Mouse (Mus musculus) intestine, embryonic 16.5 days (tissue): ENCODE data around the gene Zbtb4. TPM values are rescaled to one million over a fixed set of nuclear protein-coding genes. Genes with fewer than 3 reads are reported as not detected.

ENCODE experiments used
- ATAC-seq: fragments of 200-750 bp; cut with Nextera tagmentation; 2 replicates; pipeline ENCODE4 v1.8.0; 2017; ENCODE audit warnings: moderate TSS enrichment, moderate library complexity
- H3K27ac ChIP-seq: fragments of 300-500 bp; sonication (generic); 2 replicates; pipeline ENCODE4 v1.5.1; 2014; ENCODE audit warnings: mild to moderate bottlenecking, low read length
- H3K27me3 ChIP-seq: fragments of 300-500 bp; sonication (generic); replicated peaks from 2 replicates; pipeline ENCODE4 v1.6.1; 2014; ENCODE audit warnings: low read length, control low read depth, mixed read lengths; ENCODE audit not compliant: control insufficient read depth, insufficient read depth
- H3K36me3 ChIP-seq: fragments of 300-500 bp; sonication (generic); 2 replicates; pipeline ENCODE4 v1.6.1; 2014; ENCODE audit warnings: low read length, control low read depth; ENCODE audit not compliant: control insufficient read depth, insufficient read depth
- H3K4me1 ChIP-seq: fragments of 300-500 bp; sonication (generic); 2 replicates; pipeline ENCODE4 v1.6.1; 2014; ENCODE audit warnings: low read length, control low read depth, mixed read lengths; ENCODE audit not compliant: control insufficient read depth, insufficient read depth
- H3K4me2 ChIP-seq: fragments of 300-500 bp; sonication (generic); 2 replicates; pipeline ENCODE4 v1.6.1; 2014; ENCODE audit warnings: low read depth, low read length, control low read depth
- H3K4me3 ChIP-seq: fragments of 300-500 bp; sonication (generic); 2 replicates; pipeline ENCODE4 v1.5.1; 2014; ENCODE audit warnings: mild to moderate bottlenecking, low read length
- H3K9ac ChIP-seq: fragments of 300-500 bp; sonication (generic); 2 replicates; pipeline ENCODE4 v1.6.1; 2014; ENCODE audit warnings: low read depth, low read length
- H3K9me3 ChIP-seq: fragments of 300-500 bp; sonication (generic); 2 replicates; pipeline ENCODE4 v1.6.1; 2016; ENCODE audit warnings: low read length, control low read depth; ENCODE audit not compliant: control insufficient read depth
- WGBS: fragments of 180-500 bp; shearing (Covaris S2); extraction: QIAGEN DNeasy Blood & Tissue Kit; methylation state at CpG from one replicate; pipeline ENCODE4 v1.1.7; 2014; 5-methylcytosine and 5-hydroxymethylcytosine counted together
- polyA plus RNA-seq: library from polyadenylated mRNA; unstranded; fragments of >200 nt; fragmentation: Nextera tagmentation; extraction: Ambion mirVana; gene quantifications from 2 replicates; pipeline ENCODE4 v1.2.1, GENCODE M21; 2015

The Zbtb4 gene
- polyA plus RNA-seq, 1 experiment from 2014 or later: 2.3 TPM

DNA sequence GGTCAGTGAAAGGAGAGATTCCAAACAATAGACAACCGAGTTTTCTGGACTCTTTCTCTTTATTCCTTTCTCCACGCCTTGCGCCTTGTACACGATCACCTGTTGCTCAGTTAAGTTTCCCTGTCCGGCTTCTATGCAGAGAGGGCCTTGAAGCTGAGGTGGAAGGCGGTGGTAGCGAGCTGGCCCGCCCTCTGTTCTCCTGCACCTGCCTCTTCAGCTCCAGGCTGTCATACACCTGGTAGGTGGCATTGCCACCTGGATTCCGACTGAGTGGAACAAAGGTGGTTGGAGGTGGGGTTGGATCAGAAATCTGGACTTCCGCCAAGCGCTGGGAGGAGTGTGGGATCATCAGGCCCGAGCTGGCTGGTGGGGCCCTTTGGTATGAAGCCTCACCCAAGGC, 50.8 kb downstream of the Zbtb4 start:
- peaks cover 9% of the 10 kb centered on the region for H3K9me3 ChIP-seq
- H3K4me2 ChIP-seq: no peak overlapping the region
- H3K27me3 ChIP-seq: no peaks in the 10 kb centered on the region
- H3K4me3 ChIP-seq: no peak overlapping the region
- H3K36me3 ChIP-seq: no peaks in the 10 kb centered on the region
- no peaks in the 10 kb centered on the region for H3K4me1 ChIP-seq
- no peak overlapping the region for H3K9ac ChIP-seq
- peak; percentile 65 for ATAC-seq
- WGBS: 87% methylated on average over 12 of the region's 12 CpGs
- no peak overlapping the region for H3K27ac ChIP-seq

DNA sequence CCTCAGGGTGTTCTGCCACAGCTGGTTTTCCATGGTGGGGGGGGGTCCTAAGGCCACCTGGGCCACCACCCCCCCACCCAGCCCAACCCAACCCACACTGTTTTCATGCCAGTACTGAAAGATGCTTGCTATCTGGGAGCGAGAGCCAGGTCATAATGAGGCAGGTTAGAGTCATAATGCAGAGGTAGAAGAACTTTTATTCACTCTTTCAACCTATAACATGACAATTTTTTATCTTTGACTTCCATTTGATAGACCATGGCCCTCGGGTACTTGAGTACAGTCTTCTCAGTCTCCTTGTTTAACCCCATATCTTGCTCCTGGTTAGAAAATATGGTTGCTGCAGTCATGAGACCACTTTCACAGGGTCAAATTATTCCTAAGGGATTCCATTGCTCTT, 52.7 kb downstream of the Zbtb4 start, which contains the start of gene Spem2:
Gene Spem2, minus strand, starts transcription at position 101 of the 400 bp plus-strand sequence.
- Histone ChIP-seq H3K27ac (no peak within 1 kb of the TSS), H3K36me3 (no peaks in the 10 kb centered on the region), H3K9me3 (peaks cover 9% of the 10 kb centered on the region), H3K9ac (no peak within 1 kb of the TSS), H3K27me3 (no peaks in the 10 kb centered on the region), H3K4me3 (no peak within 1 kb of the TSS), H3K4me1 (no peaks in the 10 kb centered on the region), H3K4me2 (no peak within 1 kb of the TSS)
- ATAC-seq: no peak
- WGBS: 77% methylated on average over 2 of the region's 2 CpGs

DNA sequence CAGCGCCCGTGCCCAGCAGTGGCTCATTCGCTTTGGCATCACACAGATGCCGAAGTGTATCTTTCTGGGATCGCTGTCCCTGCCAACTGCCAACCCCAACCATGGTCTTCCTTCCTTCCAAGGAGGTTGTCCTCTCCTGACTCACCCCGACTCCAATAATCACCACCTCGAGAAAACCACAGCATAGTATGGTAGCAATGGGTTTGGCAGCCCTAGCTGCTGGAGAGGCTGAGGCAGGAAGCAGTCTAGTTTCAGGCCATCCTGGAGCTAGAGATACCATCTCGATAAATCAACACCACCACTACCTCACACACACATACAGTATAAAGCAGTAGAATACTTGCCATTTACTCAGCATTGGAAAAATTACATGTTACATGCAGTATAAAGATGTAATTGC, 53.2 kb downstream of the Zbtb4 start:
- no peak overlapping the region for H3K9ac ChIP-seq
- 91% methylated on average over 8 of the region's 8 CpGs for WGBS
- H3K9me3 ChIP-seq: peaks cover 9% of the 10 kb centered on the region
- H3K27ac ChIP-seq: no peak overlapping the region
- no peaks in the 10 kb centered on the region for H3K36me3 ChIP-seq
- ATAC-seq: no peak
- H3K4me2 ChIP-seq: no peak overlapping the region
- no peaks in the 10 kb centered on the region for H3K27me3 ChIP-seq
- no peaks in the 10 kb centered on the region for H3K4me1 ChIP-seq
- no peak overlapping the region for H3K4me3 ChIP-seq

DNA sequence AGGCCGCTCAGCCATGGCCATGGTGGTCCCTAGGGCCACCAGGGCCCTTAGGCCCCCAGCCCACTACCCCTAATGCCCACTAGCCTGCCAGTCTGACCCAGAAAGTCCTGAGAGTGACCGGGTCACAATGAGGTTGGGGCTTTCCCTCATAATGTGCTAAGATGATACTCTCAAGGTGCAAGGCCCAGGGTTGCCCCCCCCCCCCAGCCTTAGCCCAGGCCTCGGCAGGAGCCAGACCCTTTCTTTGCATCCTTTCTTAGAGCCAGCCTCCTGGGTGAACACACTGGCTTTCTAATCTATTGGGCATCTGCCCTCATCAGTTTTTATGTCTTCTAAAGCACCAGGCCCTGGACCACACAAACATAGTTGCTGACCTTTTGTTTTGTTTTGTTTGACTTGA, 56.4 kb downstream of the Zbtb4 start, which contains the start of gene Spem1:
Gene Spem1, minus strand, starts transcription at position 101 of the 400 bp plus-strand sequence.
- H3K4me2 ChIP-seq: no peak within 1 kb of the TSS
- no peak within 1 kb of the TSS for H3K27ac ChIP-seq
- H3K27me3 ChIP-seq: no peaks in the 10 kb centered on the region
- WGBS: 88% methylated on average over 3 of the region's 3 CpGs
- peaks cover 10% of the 10 kb centered on the region; the same call in 1 of the 2 replicates for H3K36me3 ChIP-seq
- H3K4me1 ChIP-seq: no peaks in the 10 kb centered on the region
- no peak within 1 kb of the TSS for H3K9ac ChIP-seq
- no peak for ATAC-seq
- no peak within 1 kb of the TSS for H3K4me3 ChIP-seq
- peaks cover 9% of the 10 kb centered on the region for H3K9me3 ChIP-seq

DNA sequence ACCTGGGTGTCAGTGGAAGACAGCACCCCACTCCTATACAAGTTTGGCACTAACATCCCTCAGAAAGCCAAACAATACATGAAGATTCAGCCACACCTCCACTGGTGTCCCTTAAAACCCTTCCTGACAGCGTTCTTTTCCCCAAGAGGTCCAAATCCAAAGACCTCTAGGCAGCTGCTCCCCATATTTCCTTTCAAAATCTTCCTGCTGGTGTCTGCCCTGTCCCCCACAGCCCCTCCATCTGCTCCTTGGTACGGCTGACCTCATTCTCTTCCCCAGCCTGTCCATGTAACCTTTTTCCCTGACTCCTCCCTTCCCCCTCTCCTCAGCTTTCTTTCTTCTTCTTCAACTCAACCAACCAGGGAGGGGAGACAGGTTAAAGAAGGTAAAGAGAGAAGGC, 57.7 kb downstream of the Zbtb4 start:
- 81% methylated on average over 2 of the region's 2 CpGs for WGBS

DNA sequence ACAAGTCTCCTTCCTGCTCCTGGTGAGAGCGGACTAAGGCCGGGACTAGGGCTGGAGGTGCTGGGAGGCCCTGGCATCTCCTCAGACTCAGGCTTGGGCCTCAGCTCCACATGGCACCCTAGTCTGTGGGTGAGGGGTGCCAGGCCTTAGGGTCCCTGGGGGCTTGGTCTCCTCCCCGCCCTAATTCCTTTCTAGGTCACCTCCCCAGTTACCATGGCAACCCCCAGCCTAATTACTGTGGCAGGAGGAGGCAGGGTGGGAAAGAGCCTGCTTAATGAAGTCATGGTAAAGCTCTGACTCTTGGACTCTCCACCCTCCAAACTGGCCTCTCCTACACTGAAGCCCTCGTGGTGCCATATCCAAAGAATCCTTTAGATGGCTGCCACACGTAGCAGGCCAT, 63.1 kb downstream of the Zbtb4 start:
- Histone ChIP-seq H3K9ac (no peak overlapping the region), H3K9me3 (no peaks in the 10 kb centered on the region), H3K27ac (no peak overlapping the region), H3K27me3 (no peaks in the 10 kb centered on the region), H3K36me3 (peaks cover 13% of the 10 kb centered on the region; the same call in 1 of the 2 replicates), H3K4me3 (no peak overlapping the region), H3K4me2 (no peak overlapping the region), H3K4me1 (peaks cover 7% of the 10 kb centered on the region)
- WGBS: 70% methylated on average over 5 of the region's 5 CpGs
- ATAC-seq: 0 out of 2 replicates have a peak, but pooled peaks have one; percentile 34

More for the DNA sequence above, 57.7 kb downstream of the Zbtb4 start:
- no peak overlapping the region for H3K9ac ChIP-seq
- H3K36me3 ChIP-seq: peaks cover 11% of the 10 kb centered on the region; the same call in 1 of the 2 replicates
- H3K4me1 ChIP-seq: no peaks in the 10 kb centered on the region
- ATAC-seq: no peak
- no peak overlapping the region for H3K4me3 ChIP-seq
- H3K27me3 ChIP-seq: no peaks in the 10 kb centered on the region
- H3K9me3 ChIP-seq: no peaks in the 10 kb centered on the region
- H3K27ac ChIP-seq: no peak overlapping the region
- no peak overlapping the region for H3K4me2 ChIP-seq

DNA sequence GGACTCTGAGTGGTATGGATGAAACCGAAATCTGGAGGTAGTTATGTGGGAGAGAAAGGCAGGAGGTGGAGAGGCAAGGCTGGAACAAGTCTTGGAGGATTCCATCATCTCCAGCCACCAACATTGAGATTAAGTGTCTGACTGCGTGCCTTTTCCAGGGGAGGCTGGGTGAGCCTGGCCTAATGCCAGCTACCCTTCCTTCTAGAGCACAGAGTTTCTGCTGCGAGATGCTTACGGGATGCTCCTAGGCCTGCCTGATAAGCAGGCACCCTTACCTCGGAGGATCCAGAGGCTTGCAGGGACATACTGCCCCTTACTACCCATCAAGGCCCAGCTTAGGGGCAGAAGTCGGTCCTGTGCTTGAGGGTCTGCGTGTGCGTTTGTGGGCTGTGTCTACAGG, 67.8 kb downstream of the Zbtb4 start:
- Histone ChIP-seq H3K27me3 (peaks cover 5% of the 10 kb centered on the region; the same call in 1 of the 2 replicates), H3K9ac (peak overlapping the region; percentile 78), H3K4me1 (peaks cover 29% of the 10 kb centered on the region), H3K4me2 (peak overlapping the region; percentile 95), H3K9me3 (no peaks in the 10 kb centered on the region), H3K4me3 (peak overlapping the region; percentile 45), H3K36me3 (peaks cover 3% of the 10 kb centered on the region; the same call in 1 of the 2 replicates), H3K27ac (0 out of 2 replicates have a peak overlapping the region, but pooled peaks have one; percentile 2)
- no peak for ATAC-seq
- 50% methylated on average over 8 of the region's 8 CpGs for WGBS

Other genes starting within 250 kb of the Zbtb4 start
- gene Dnah2, start 216.8 kb upstream of the Zbtb4 start, polyA plus RNA-seq: 0.93 and 1.0 TPM in 2 replicates
- 6.3 and 6.8 TPM in 2 replicates for gene Efnb3, start 205.7 kb upstream of the Zbtb4 start, polyA plus RNA-seq
- 24.5 and 26.6 TPM in 2 replicates for gene Wrap53, start 185.7 kb upstream of the Zbtb4 start, polyA plus RNA-seq
- gene Trp53, start 185.6 kb upstream of the Zbtb4 start, polyA plus RNA-seq: 132 and 148 TPM in 2 replicates
- 6.6 and 6.8 TPM in 2 replicates for gene Atp1b2, start 160.0 kb upstream of the Zbtb4 start, polyA plus RNA-seq
- gene Shbg, start 148.0 kb upstream of the Zbtb4 start, polyA plus RNA-seq: 0.10 and 0.72 TPM in 2 replicates
- gene Sat2, start 143.9 kb upstream of the Zbtb4 start, polyA plus RNA-seq: 15.4 and 18.1 TPM in 2 replicates
- 12.1 and 12.6 TPM in 2 replicates for gene Fxr2, start 132.9 kb upstream of the Zbtb4 start, polyA plus RNA-seq
- gene Sox15, start 110.6 kb upstream of the Zbtb4 start, polyA plus RNA-seq: not detected in 2 replicates
- gene Mpdu1, start 103.3 kb upstream of the Zbtb4 start, polyA plus RNA-seq: 68.3 and 69.9 TPM in 2 replicates
- 14.0 and 14.7 TPM in 2 replicates for gene Cd68, start 99.8 kb upstream of the Zbtb4 start, polyA plus RNA-seq
- 524 and 563 TPM in 2 replicates for gene Eif4a1, start 93.5 kb upstream of the Zbtb4 start, polyA plus RNA-seq
- gene Senp3, start 83.8 kb upstream of the Zbtb4 start, polyA plus RNA-seq: 51.8 and 60.3 TPM in 2 replicates
- gene Tnfsf13, start 80.1 kb upstream of the Zbtb4 start, polyA plus RNA-seq: 0.44 and 0.57 TPM in 2 replicates
- 6.0 and 6.3 TPM in 2 replicates for gene Tnfsf12, start 70.1 kb upstream of the Zbtb4 start, polyA plus RNA-seq
- gene Tnfsfm13, start 69.8 kb upstream of the Zbtb4 start, polyA plus RNA-seq: 3.0 and 3.3 TPM in 2 replicates
- gene Polr2a, start 7.3 kb upstream of the Zbtb4 start, polyA plus RNA-seq: 14.8 and 16.8 TPM in 2 replicates
- 0.13 and 0.16 TPM in 2 replicates for gene Slc35g3, start 3.9 kb upstream of the Zbtb4 start, polyA plus RNA-seq
- 3.9 and 4.7 TPM in 2 replicates for gene Chrnb1, start 30.0 kb downstream of the Zbtb4 start, polyA plus RNA-seq
- 1.3 and 1.4 TPM in 2 replicates for gene Fgf11, start 35.9 kb downstream of the Zbtb4 start, polyA plus RNA-seq
- 34.6 and 42.7 TPM in 2 replicates for gene Tmem102, start 39.7 kb downstream of the Zbtb4 start, polyA plus RNA-seq
- not detected in 2 replicates for gene Gm39566, start 49.4 kb downstream of the Zbtb4 start, polyA plus RNA-seq
- gene Spem2, start 52.6 kb downstream of the Zbtb4 start, polyA plus RNA-seq: not detected in 2 replicates
- 0.22 TPM in 1 of 2 replicates, not detected in the other for gene Spem1, start 56.3 kb downstream of the Zbtb4 start, polyA plus RNA-seq
- gene Nlgn2, start 71.9 kb downstream of the Zbtb4 start, polyA plus RNA-seq: 3.4 and 4.1 TPM in 2 replicates
- gene Tmem256, start 72.6 kb downstream of the Zbtb4 start, polyA plus RNA-seq: 470 and 476 TPM in 2 replicates
- 73.0 and 75.2 TPM in 2 replicates for gene Plscr3, start 80.5 kb downstream of the Zbtb4 start, polyA plus RNA-seq
- gene Tnk1, start 92.8 kb downstream of the Zbtb4 start, polyA plus RNA-seq: 20.5 and 23.5 TPM in 2 replicates
- not detected in 2 replicates for gene Tmem95, start 112.1 kb downstream of the Zbtb4 start, polyA plus RNA-seq
- 5.5 and 6.2 TPM in 2 replicates for gene Kctd11, start 115.5 kb downstream of the Zbtb4 start, polyA plus RNA-seq
- 4.2 and 5.2 TPM in 2 replicates for gene Acap1, start 129.6 kb downstream of the Zbtb4 start, polyA plus RNA-seq
- gene 2810408A11Rik, start 135.1 kb downstream of the Zbtb4 start, polyA plus RNA-seq: 4.7 and 5.4 TPM in 2 replicates
- gene Neurl4, start 135.2 kb downstream of the Zbtb4 start, polyA plus RNA-seq: 7.1 and 10.1 TPM in 2 replicates
- 60.0 and 63.8 TPM in 2 replicates for gene Gps2, start 148.0 kb downstream of the Zbtb4 start, polyA plus RNA-seq
- gene Eif5a, start 156.0 kb downstream of the Zbtb4 start, polyA plus RNA-seq: 1,478 and 1,683 TPM in 2 replicates
- 1.3 and 2.1 TPM in 2 replicates for gene Ybx2, start 169.9 kb downstream of the Zbtb4 start, polyA plus RNA-seq
- gene Slc2a4, start 182.3 kb downstream of the Zbtb4 start, polyA plus RNA-seq: 21.5 and 22.6 TPM in 2 replicates
- gene Cldn7, start 198.9 kb downstream of the Zbtb4 start, polyA plus RNA-seq: 1,377 and 1,415 TPM in 2 replicates
- gene Ctdnep1, start 215.2 kb downstream of the Zbtb4 start, polyA plus RNA-seq: 20.7 and 20.9 TPM in 2 replicates
- 92.6 and 106 TPM in 2 replicates for gene Elp5, start 216.6 kb downstream of the Zbtb4 start, polyA plus RNA-seq
- gene Gabarap, start 225.2 kb downstream of the Zbtb4 start, polyA plus RNA-seq: 639 and 679 TPM in 2 replicates
- 49.7 and 53.1 TPM in 2 replicates for gene Phf23, start 229.9 kb downstream of the Zbtb4 start, polyA plus RNA-seq
- gene Dvl2, start 234.7 kb downstream of the Zbtb4 start, polyA plus RNA-seq: 23.8 and 26.0 TPM in 2 replicates
- 172 and 189 TPM in 2 replicates for gene Acadvl, start 249.5 kb downstream of the Zbtb4 start, polyA plus RNA-seq